Mouse (Mus musculus): Measurements from ENCODE around the gene Acss3. TPM values are rescaled to one million over a fixed set of nuclear protein-coding genes. Genes with fewer than 3 reads are reported as not detected.

Gene Acss3
- polyA plus RNA-seq, 1 experiment, result 1.3 TPM

GRCm38 (mm10) chr10:106914822-106915221 is 208.6 kb downstream of the Acss3 start:
- Histone ChIP-seq H3K36me3 (ENCODE audit: control insufficient read depth, insufficient read depth, low read length) (no peaks in the 10 kb centered on the region), H3K4me1 (ENCODE audit: control insufficient read depth, insufficient read depth, low read length) (no peaks in the 10 kb centered on the region), H3K4me3 (ENCODE audit: control insufficient read depth, low read depth, low read length) (no peak overlapping the region), H3K27me3 (ENCODE audit: control insufficient read depth, insufficient read depth, low read length) (no peaks in the 10 kb centered on the region), H3K27ac (ENCODE audit: control insufficient read depth, insufficient read depth, low read depth, low read length) (no peak overlapping the region)
- TF ChIP-seq CTCF (IDR thresholded peaks at IDR 0.05; ENCODE audit: control insufficient read depth, insufficient read depth, insufficient replicate concordance, low read depth, low read length), result no peak
- no peak for TF ChIP-seq POLR2A (IDR thresholded peaks at IDR 0.05; ENCODE audit: control insufficient read depth, low read depth, low read length)

DNA sequence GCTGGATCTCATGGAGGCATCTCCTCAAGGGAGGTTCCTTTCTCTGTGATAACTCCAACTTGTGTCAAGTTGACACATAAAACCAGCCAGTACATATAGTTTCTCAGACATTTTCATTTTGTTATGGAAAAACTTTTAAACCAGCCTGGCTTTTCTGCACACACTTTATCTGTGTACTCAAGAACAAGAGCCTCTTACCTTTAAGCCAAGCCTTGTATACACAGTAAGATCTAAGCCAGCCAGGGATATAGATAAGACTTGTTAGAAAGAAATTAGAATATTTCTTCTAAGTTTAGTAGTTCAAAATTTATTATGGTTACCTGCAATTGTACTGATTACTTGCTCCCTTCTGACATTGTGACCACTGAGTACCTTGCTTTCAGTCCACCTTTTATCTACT is 209.2 kb downstream of the Acss3 start:
- H3K27ac ChIP-seq (ENCODE audit: control insufficient read depth, insufficient read depth, low read depth, low read length), result no peak overlapping the region
- H3K4me3 ChIP-seq (ENCODE audit: control insufficient read depth, low read depth, low read length), result no peak overlapping the region
- H3K27me3 ChIP-seq (ENCODE audit: control insufficient read depth, insufficient read depth, low read length), result no peaks in the 10 kb centered on the region
- H3K4me1 ChIP-seq (ENCODE audit: control insufficient read depth, insufficient read depth, low read length), result no peaks in the 10 kb centered on the region
- H3K36me3 ChIP-seq (ENCODE audit: control insufficient read depth, insufficient read depth, low read length), result no peaks in the 10 kb centered on the region
- no peak for TF ChIP-seq CTCF (IDR thresholded peaks at IDR 0.05; ENCODE audit: control insufficient read depth, insufficient read depth, insufficient replicate concordance, low read depth, low read length)
- TF ChIP-seq POLR2A (IDR thresholded peaks at IDR 0.05; ENCODE audit: control insufficient read depth, low read depth, low read length), result no peak

GRCm38 (mm10) chr10:106913032-106913431 is 210.4 kb downstream of the Acss3 start:
- Histone ChIP-seq H3K36me3 (ENCODE audit: control insufficient read depth, insufficient read depth, low read length) (no peaks in the 10 kb centered on the region), H3K4me1 (ENCODE audit: control insufficient read depth, insufficient read depth, low read length) (no peaks in the 10 kb centered on the region), H3K4me3 (ENCODE audit: control insufficient read depth, low read depth, low read length) (no peak overlapping the region), H3K27me3 (ENCODE audit: control insufficient read depth, insufficient read depth, low read length) (no peaks in the 10 kb centered on the region), H3K27ac (ENCODE audit: control insufficient read depth, insufficient read depth, low read depth, low read length) (no peak overlapping the region)
- TF ChIP-seq CTCF (IDR thresholded peaks at IDR 0.05; ENCODE audit: control insufficient read depth, insufficient read depth, insufficient replicate concordance, low read depth, low read length), result no peak
- no peak for TF ChIP-seq POLR2A (IDR thresholded peaks at IDR 0.05; ENCODE audit: control insufficient read depth, low read depth, low read length)

GRCm38 (mm10) chr10:106910108-106910507 is 213.4 kb downstream of the Acss3 start:
- Histone ChIP-seq H3K4me3 (ENCODE audit: control insufficient read depth, low read depth, low read length) (no peak overlapping the region), H3K27ac (ENCODE audit: control insufficient read depth, insufficient read depth, low read depth, low read length) (no peak overlapping the region), H3K4me1 (ENCODE audit: control insufficient read depth, insufficient read depth, low read length) (no peaks in the 10 kb centered on the region), H3K36me3 (ENCODE audit: control insufficient read depth, insufficient read depth, low read length) (no peaks in the 10 kb centered on the region), H3K27me3 (ENCODE audit: control insufficient read depth, insufficient read depth, low read length) (no peaks in the 10 kb centered on the region)
- TF ChIP-seq POLR2A (IDR thresholded peaks at IDR 0.05; ENCODE audit: control insufficient read depth, low read depth, low read length) (no peak), CTCF (IDR thresholded peaks at IDR 0.05; ENCODE audit: control insufficient read depth, insufficient read depth, insufficient replicate concordance, low read depth, low read length) (no peak)

DNA sequence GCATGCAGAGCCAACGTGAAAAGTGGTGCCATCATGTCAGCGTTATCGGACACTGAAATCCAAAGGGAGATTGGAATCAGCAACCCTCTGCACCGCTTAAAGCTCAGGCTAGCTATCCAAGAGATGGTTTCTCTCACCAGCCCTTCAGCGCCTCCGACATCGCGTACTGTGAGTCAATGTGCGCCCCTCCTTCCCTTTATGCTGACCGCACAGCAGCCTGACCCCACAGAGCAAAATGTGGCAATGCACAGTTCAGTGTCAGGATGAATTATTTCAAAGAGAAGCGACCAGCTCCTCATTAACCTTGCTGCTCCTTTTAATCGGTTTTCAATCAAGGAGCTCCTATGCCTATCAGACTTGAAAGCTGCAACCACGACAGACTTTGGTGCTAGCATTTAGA is 227.1 kb downstream of the Acss3 start:
- no peaks in the 10 kb centered on the region for H3K4me1 ChIP-seq (ENCODE audit: control insufficient read depth, insufficient read depth, low read length)
- no peak overlapping the region for H3K27ac ChIP-seq (ENCODE audit: control insufficient read depth, insufficient read depth, low read depth, low read length)
- no peak overlapping the region for H3K4me3 ChIP-seq (ENCODE audit: control insufficient read depth, low read depth, low read length)
- H3K27me3 ChIP-seq (ENCODE audit: control insufficient read depth, insufficient read depth, low read length), result no peaks in the 10 kb centered on the region
- TF ChIP-seq POLR2A (IDR thresholded peaks at IDR 0.05; ENCODE audit: control insufficient read depth, low read depth, low read length) (no peak), CTCF (IDR thresholded peaks at IDR 0.05; ENCODE audit: control insufficient read depth, insufficient read depth, insufficient replicate concordance, low read depth, low read length) (no peak)
- no peaks in the 10 kb centered on the region for H3K36me3 ChIP-seq (ENCODE audit: control insufficient read depth, insufficient read depth, low read length)

Other genes starting within 250 kb of the Acss3 start
- 62.1 and 67.4 TPM in 2 replicates for gene Lin7a, start 148.0 kb upstream of the Acss3 start, polyA plus RNA-seq (2012; rRNA removed)

Measured in testis, adult 2 months (tissue).